Mouse (Mus musculus) hindbrain, embryonic 10.5 days (tissue): ENCODE measurements at regions not wholly inside any gene's neighbourhood (a gene's known extent, or its start where the extent isn't known, plus 50 kb on each side); places are given as distances from the start of the nearest gene placed in this dataset.

Experiments used
- DNase-seq: peaks from one replicate; pipeline ENCODE4 v3.0.0-alpha.2; 2017; ENCODE audit warnings: low spot score
- H3K27ac ChIP-seq: fragments of 300-500 bp; sonication (generic); 2 replicates; pipeline ENCODE4 v1.5.1; 2016; ENCODE audit warnings: mild to moderate bottlenecking, moderate library complexity
- H3K27me3 ChIP-seq: fragments of 300-500 bp; sonication (generic); 2 replicates; pipeline ENCODE4 v1.6.1; 2016; ENCODE audit warnings: mild to moderate bottlenecking; ENCODE audit not compliant: poor library complexity, insufficient read depth, severe bottlenecking
- H3K36me3 ChIP-seq: fragments of 300-500 bp; sonication (generic); 2 replicates; pipeline ENCODE4 v1.6.1; 2016; ENCODE audit warnings: mild to moderate bottlenecking, moderate library complexity
- H3K4me1 ChIP-seq: fragments of 300-500 bp; sonication (generic); replicated peaks from 2 replicates; pipeline ENCODE4 v1.6.1; 2016; ENCODE audit warnings: mild to moderate bottlenecking
- H3K4me3 ChIP-seq: fragments of 300-500 bp; sonication (generic); 2 replicates; pipeline ENCODE4 v1.5.1; 2016; ENCODE audit warnings: mild to moderate bottlenecking, moderate library complexity
- H3K9me3 ChIP-seq: fragments of 300-500 bp; sonication (generic); 2 replicates; pipeline ENCODE4 v1.6.1; 2016; ENCODE audit warnings: mild to moderate bottlenecking, moderate library complexity
- whole genome bisulfite sequencing: fragments of 180-500 bp; shearing (Covaris S2); methylation state at CpG from one replicate; pipeline ENCODE4 v1.1.7; 2016; 5-methylcytosine and 5-hydroxymethylcytosine counted together

DNA sequence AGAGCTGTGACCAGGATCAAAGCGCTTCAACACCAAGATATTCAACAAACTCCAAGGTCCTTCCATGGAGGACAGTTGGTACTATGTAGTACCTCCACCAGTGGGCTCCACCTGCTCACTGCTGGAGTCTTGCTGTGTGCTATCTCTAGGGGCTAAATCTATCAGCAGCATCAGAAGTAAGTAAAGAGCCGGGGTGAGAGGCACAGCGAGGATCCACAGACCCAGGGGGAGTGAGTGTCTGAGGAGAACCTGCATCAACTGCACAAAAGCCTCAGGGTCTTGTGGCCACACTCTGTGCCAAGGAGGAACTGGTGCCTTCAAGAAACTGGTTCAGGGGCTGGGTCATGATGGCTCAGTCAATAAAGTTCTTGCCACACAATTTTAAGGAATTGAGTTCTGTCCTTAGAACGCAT, 56.6 kb upstream of the Slc45a1 start:
- Histone ChIP-seq H3K27ac (peak overlapping the region; percentile 85), H3K4me1 (peaks cover 42% of the 10 kb centered on the region), H3K36me3 (no peaks in the 10 kb centered on the region), H3K9me3 (no peaks in the 10 kb centered on the region), H3K27me3 (peaks cover 16% of the 10 kb centered on the region; the same call in 1 of the 2 replicates), H3K4me3 (no peak overlapping the region)
- 77% methylated on average over 4 of the region's 4 CpGs for WGBS
- no peak for DNase-seq

DNA sequence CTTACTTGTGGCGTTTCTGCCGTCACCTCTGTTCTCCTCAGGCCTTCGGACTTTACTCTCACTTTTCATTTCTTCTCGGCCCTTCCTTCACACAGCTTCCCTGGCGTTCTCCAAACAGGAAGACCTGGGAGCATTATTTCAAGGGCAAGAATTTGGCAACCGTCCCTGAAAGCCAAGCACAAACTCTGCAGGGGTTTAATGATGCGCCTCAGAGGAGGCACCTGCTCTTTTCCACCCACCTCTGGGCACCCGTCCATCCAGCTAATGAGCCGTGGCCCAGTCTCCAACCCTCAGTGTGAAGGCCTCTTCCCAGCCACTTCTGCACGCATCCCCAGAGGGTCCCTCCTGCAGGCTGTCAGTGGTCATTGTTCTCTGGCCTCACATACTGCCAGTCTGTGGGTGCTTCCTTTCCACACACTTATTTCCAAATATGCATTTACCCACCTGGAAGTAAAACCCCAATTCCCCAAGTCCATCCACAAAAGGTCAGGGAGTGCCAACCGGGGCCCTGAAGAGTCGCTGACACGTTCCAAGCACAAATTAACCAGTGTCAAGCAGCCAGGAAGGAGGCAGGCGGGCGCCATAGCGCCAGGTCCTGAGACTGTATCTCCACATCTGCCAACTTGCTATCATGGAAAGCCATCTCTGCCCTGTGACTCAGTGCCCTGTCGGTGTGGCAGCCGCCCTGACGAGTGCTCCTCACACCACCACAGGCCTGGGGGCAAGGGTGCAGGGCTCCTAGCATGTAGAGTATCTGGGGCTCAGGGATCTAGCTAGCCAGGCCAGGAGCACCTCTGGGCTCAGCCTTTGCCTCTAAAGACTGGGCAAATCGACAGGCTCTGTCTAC, 56.0 kb upstream of the Slc45a1 start:
- 80% methylated on average over 20 of the region's 20 CpGs for WGBS
- no peak overlapping the region for H3K4me3 ChIP-seq
- no peak for DNase-seq
- no peaks in the 10 kb centered on the region for H3K9me3 ChIP-seq
- peaks cover 16% of the 10 kb centered on the region; the same call in 1 of the 2 replicates for H3K27me3 ChIP-seq
- peak overlapping the region; percentile 85 for H3K27ac ChIP-seq
- no peaks in the 10 kb centered on the region for H3K36me3 ChIP-seq
- H3K4me1 ChIP-seq = peaks cover 42% of the 10 kb centered on the region

DNA sequence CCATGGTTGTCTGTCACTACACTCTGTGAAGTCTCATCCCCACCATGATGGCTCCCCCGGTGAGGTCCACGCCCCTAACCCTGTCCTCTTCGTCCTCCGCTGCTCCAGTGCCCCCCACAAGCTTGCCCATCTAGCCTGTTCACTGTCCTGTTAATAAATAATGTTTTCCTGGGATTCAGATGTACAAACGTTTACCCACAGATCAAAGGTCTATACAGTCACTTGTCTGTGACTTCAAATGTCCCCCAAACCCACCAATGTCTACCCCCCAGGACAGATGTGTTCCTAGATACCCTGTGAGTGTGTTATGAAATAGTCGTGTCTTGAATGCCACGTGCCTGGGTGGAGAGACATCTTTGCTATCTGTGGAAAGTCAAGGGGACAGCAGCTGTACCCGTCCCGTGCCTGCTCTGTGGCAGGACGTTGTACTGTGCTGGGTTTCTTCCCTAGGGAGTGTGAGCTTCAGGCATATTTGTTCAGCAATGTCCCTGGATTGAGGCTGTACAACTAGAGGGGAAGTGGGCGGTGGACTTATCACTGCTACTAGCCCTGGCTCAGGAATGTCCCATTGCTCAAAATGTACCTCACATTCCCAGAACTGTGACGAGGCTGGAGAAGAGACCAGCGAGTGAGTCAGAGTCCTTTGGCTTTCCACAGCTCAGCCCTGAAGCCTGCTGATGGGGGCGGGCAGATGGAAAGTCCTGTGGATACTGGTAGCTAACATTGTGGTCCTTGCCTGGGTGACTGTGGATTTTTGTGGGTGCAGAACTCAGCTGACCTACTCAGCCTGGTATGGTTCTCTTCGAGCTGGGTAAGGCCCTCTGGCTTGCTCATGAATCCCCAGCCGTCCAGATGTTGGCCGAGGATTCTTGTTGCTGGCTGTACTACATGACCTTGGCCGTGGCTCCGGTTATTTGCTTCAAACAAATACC, 55.1 kb upstream of the Slc45a1 start:
- Histone ChIP-seq H3K9me3 (no peaks in the 10 kb centered on the region), H3K4me3 (no peak overlapping the region), H3K36me3 (no peaks in the 10 kb centered on the region), H3K4me1 (peaks cover 42% of the 10 kb centered on the region), H3K27me3 (peaks cover 16% of the 10 kb centered on the region; the same call in 1 of the 2 replicates), H3K27ac (peak overlapping the region; percentile 70)
- WGBS = 78% methylated on average over 19 of the region's 19 CpGs
- no peak for DNase-seq

DNA sequence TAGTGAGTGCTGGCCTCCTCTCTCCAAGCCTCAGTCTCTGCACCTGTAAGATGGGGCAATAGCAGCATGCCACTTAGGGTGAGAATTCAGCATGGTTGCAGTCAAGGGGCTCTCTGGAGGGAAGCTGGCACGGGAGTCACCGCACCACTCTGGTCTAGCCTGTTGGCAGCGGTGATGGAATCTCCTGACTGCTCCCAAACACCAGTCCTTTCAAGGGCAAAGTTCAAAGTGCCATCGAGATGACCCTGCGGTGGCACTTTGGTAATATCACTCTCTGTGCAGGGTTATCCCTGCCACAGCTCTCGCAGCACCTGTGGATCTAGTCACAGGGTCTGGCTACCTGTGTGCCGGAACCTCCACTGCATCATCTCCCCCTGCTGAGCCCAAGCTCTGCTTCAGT, 54.3 kb upstream of the Slc45a1 start:
- H3K4me1 ChIP-seq = peaks cover 42% of the 10 kb centered on the region
- 94% methylated on average over 7 of the region's 7 CpGs for WGBS
- DNase-seq = no peak
- no peak overlapping the region for H3K4me3 ChIP-seq
- no peaks in the 10 kb centered on the region for H3K36me3 ChIP-seq
- no peaks in the 10 kb centered on the region for H3K9me3 ChIP-seq
- H3K27me3 ChIP-seq = peaks cover 16% of the 10 kb centered on the region; the same call in 1 of the 2 replicates
- H3K27ac ChIP-seq = no peak overlapping the region

DNA sequence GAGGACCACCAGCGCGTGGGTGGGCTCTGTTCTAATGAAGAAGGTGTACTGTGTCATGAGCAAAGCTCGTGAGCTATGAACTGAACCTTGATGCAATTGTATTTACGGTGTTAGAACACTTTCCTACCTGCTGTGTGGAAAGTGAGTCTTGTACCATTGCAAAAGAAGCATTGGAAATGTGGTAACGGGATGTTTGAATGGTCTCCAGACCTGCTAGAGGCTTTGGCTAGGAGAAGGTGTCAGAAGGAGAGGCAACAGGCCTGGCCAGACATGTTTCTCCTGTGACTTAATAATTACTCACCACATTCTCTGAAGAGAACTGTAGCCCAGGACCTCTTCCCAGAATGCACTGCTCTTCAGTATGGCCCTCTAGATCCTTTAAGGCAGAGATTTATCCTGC, 51.3 kb upstream of the Slc45a1 start:
- H3K27ac ChIP-seq = no peak overlapping the region
- no peak for DNase-seq
- H3K27me3 ChIP-seq = peaks cover 16% of the 10 kb centered on the region; the same call in 1 of the 2 replicates
- no peaks in the 10 kb centered on the region for H3K36me3 ChIP-seq
- 89% methylated on average over 5 of the region's 5 CpGs for WGBS
- H3K4me1 ChIP-seq = peaks cover 19% of the 10 kb centered on the region
- H3K4me3 ChIP-seq = no peak overlapping the region
- H3K9me3 ChIP-seq = no peaks in the 10 kb centered on the region
